Mouse (Mus musculus) MEL (cell line): ENCODE measurements at regions not wholly inside any gene's neighbourhood (a gene's known extent, or its start where the extent isn't known, plus 50 kb on each side); places are given as distances from the start of the nearest gene placed in this dataset.

ENCODE experiments used
- DNase-seq: peaks from one replicate; pipeline ENCODE4 v3.0.0; 2011; ENCODE audit warnings: low read depth, low spot score
- H3K27ac ChIP-seq: 2 replicates; pipeline ENCODE4 v1.5.1; 2012; ENCODE audit warnings: low read depth, mild to moderate bottlenecking, control low read depth, low read length, moderate library complexity; ENCODE audit not compliant: control insufficient read depth
- H3K27me3 ChIP-seq, 2 experiments: fragments of 150-350 bp in 1 of 2; sonication (generic) in 1 of 2; 2 replicates each; pipeline ENCODE4 v1.6.1; 2012; ENCODE audit warnings: low read length in 2 of 2, mild to moderate bottlenecking in 2 of 2, improper control_type of control experiment in 1 of 2, moderate library complexity in 1 of 2; ENCODE audit not compliant: insufficient read depth in 2 of 2, control insufficient read depth in 1 of 2
- H3K36me3 ChIP-seq, 2 experiments: 2 replicates each; pipeline ENCODE4 v1.6.1; 2012 to 2014; ENCODE audit warnings: low read length in 2 of 2, improper control_type of control experiment in 1 of 2, inconsistent platforms in 1 of 2, mild to moderate bottlenecking in 1 of 2; ENCODE audit not compliant: insufficient read depth in 2 of 2, control insufficient read depth in 1 of 2
- H3K4me1 ChIP-seq, 2 experiments: fragments of 150-350 bp in 1 of 2; sonication (generic) in 1 of 2; 2 replicates each; pipeline ENCODE4 v1.6.1; 2012; ENCODE audit warnings: low read length in 2 of 2, improper control_type of control experiment in 1 of 2, mild to moderate bottlenecking in 1 of 2; ENCODE audit not compliant: insufficient read depth in 2 of 2, control insufficient read depth in 1 of 2
- H3K4me3 ChIP-seq, 2 experiments: fragments of 150-350 bp in 1 of 2; sonication (generic) in 1 of 2; 2 replicates each; pipeline ENCODE4 v1.5.1; 2012; ENCODE audit warnings: low read depth in 2 of 2, low read length in 2 of 2, mild to moderate bottlenecking in 2 of 2, moderate library complexity in 2 of 2, control low read depth in 1 of 2, improper control_type of control experiment in 1 of 2; ENCODE audit not compliant: control insufficient read depth in 1 of 2, insufficient read depth in 1 of 2
- H3K79me2 ChIP-seq: 2 replicates; pipeline ENCODE4 v1.6.1; 2012; ENCODE audit warnings: mild to moderate bottlenecking, low read length, moderate library complexity; ENCODE audit not compliant: control insufficient read depth, poor library complexity, insufficient read depth
- H3K9ac ChIP-seq: 2 replicates; pipeline ENCODE4 v1.6.1; 2012; ENCODE audit warnings: low read depth, mild to moderate bottlenecking, control low read depth, low read length, moderate library complexity; ENCODE audit not compliant: control insufficient read depth, poor library complexity, severe bottlenecking
- H3K9me3 ChIP-seq: fragments of 150-350 bp; sonication (generic); replicated peaks from 2 replicates; pipeline ENCODE4 v1.6.1; 2012; ENCODE audit warnings: mild to moderate bottlenecking, low read length, improper control_type of control experiment, moderate library complexity; ENCODE audit not compliant: insufficient read depth
- CHD1 ChIP-seq: IDR thresholded peaks from 2 replicates; pipeline ENCODE4 v1.6.1; 2012; ENCODE audit warnings: low read depth, mild to moderate bottlenecking, inconsistent platforms, low read length, improper control_type of control experiment
- CHD2 ChIP-seq: IDR thresholded peaks from 2 replicates; pipeline ENCODE4 v1.6.1; 2011; ENCODE audit warnings: low read length, improper control_type of control experiment
- E2F4 ChIP-seq: IDR thresholded peaks from 2 replicates; pipeline ENCODE4 v1.6.1; 2011; ENCODE audit warnings: low read depth, low read length, improper control_type of control experiment, borderline replicate concordance
- ELF1 ChIP-seq: IDR thresholded peaks from 2 replicates; pipeline ENCODE4 v1.6.1; 2014; ENCODE audit warnings: low read depth, mild to moderate bottlenecking, inconsistent platforms, low read length, improper control_type of control experiment, moderate library complexity
- EP300 ChIP-seq, 2 experiments: IDR thresholded peaks; 2 replicates each; pipeline ENCODE4 v1.6.1; 2011; ENCODE audit warnings: improper control_type of control experiment in 2 of 2, low read length in 2 of 2, low read depth in 1 of 2, mild to moderate bottlenecking in 1 of 2
- HCFC1 ChIP-seq: IDR thresholded peaks from 2 replicates; pipeline ENCODE4 v1.6.1; 2012; ENCODE audit warnings: low read depth, mild to moderate bottlenecking, inconsistent platforms, low read length, improper control_type of control experiment, moderate library complexity
- MAZ ChIP-seq: IDR thresholded peaks from 2 replicates; pipeline ENCODE4 v1.6.1; 2012; ENCODE audit warnings: low read depth, mild to moderate bottlenecking, inconsistent platforms, low read length, improper control_type of control experiment
- MEF2A ChIP-seq: IDR thresholded peaks from 2 replicates; pipeline ENCODE4 v1.6.1; 2014; ENCODE audit warnings: low read depth, mild to moderate bottlenecking, inconsistent platforms, low read length, improper control_type of control experiment; ENCODE audit not compliant: poor library complexity, insufficient replicate concordance, severe bottlenecking; ENCODE audit errors: extremely low read depth
- MYB ChIP-seq: IDR thresholded peaks from 2 replicates; pipeline ENCODE4 v1.6.1; 2011; ENCODE audit warnings: mild to moderate bottlenecking, low read depth, low read length, improper control_type of control experiment
- MYC ChIP-seq: IDR thresholded peaks from 2 replicates; pipeline ENCODE4 v1.6.1; 2011; ENCODE audit warnings: low read depth, mild to moderate bottlenecking, low read length, improper control_type of control experiment, moderate library complexity
- NRF1 ChIP-seq: IDR thresholded peaks from 2 replicates; pipeline ENCODE4 v1.6.1; 2014; ENCODE audit warnings: low read depth, mild to moderate bottlenecking, inconsistent platforms, low read length, improper control_type of control experiment, moderate library complexity; ENCODE audit not compliant: poor library complexity, insufficient read depth, severe bottlenecking
- POLR2A ChIP-seq, 2 experiments: IDR thresholded peaks; 2 replicates each; pipeline ENCODE4 v1.6.1; 2011 to 2012; ENCODE audit warnings: low read length in 2 of 2, mild to moderate bottlenecking in 2 of 2, control low read depth in 1 of 2, improper control_type of control experiment in 1 of 2, low read depth in 1 of 2, moderate library complexity in 1 of 2; ENCODE audit not compliant: control insufficient read depth in 1 of 2, insufficient read depth in 1 of 2, poor library complexity in 1 of 2
- POLR2AphosphoS2 ChIP-seq: IDR thresholded peaks from 2 replicates; pipeline ENCODE4 v1.6.1; 2011; ENCODE audit warnings: low read length, improper control_type of control experiment
- RAD21 ChIP-seq: IDR thresholded peaks from 2 replicates; pipeline ENCODE4 v1.6.1; 2011; ENCODE audit warnings: mild to moderate bottlenecking, low read depth, low read length, improper control_type of control experiment
- SMC3 ChIP-seq: IDR thresholded peaks from 2 replicates; pipeline ENCODE4 v1.6.1; 2011; ENCODE audit warnings: low read depth, low read length, improper control_type of control experiment
- TAL1 ChIP-seq: IDR thresholded peaks from 2 replicates; pipeline ENCODE4 v1.6.1; 2012; ENCODE audit warnings: mild to moderate bottlenecking, inconsistent platforms, low read length, moderate library complexity, mixed read lengths
- TBP ChIP-seq: IDR thresholded peaks from 2 replicates; pipeline ENCODE4 v1.8.0; 2011; ENCODE audit warnings: low read depth, low read length, improper control_type of control experiment
- UBTF ChIP-seq: IDR thresholded peaks from 2 replicates; pipeline ENCODE4 v1.6.1; 2012; ENCODE audit warnings: low read depth, mild to moderate bottlenecking, inconsistent platforms, low read length, improper control_type of control experiment, moderate library complexity, borderline replicate concordance; ENCODE audit not compliant: insufficient read depth
- USF1 ChIP-seq: IDR thresholded peaks from 2 replicates; pipeline ENCODE4 v1.6.1; 2014; ENCODE audit warnings: low read depth, mild to moderate bottlenecking, inconsistent platforms, low read length, improper control_type of control experiment, moderate library complexity
- USF2 ChIP-seq, 2 experiments: IDR thresholded peaks; 2 replicates each; pipeline ENCODE4 v1.6.1; 2011 to 2012; ENCODE audit warnings: improper control_type of control experiment in 2 of 2, low read length in 2 of 2, borderline replicate concordance in 1 of 2, inconsistent platforms in 1 of 2, low read depth in 1 of 2, mild to moderate bottlenecking in 1 of 2; ENCODE audit not compliant: insufficient read depth in 1 of 2
- ZC3H11A ChIP-seq: IDR thresholded peaks from 2 replicates; pipeline ENCODE4 v1.6.1; 2012; ENCODE audit warnings: low read depth, mild to moderate bottlenecking, inconsistent platforms, low read length, improper control_type of control experiment
- ZKSCAN1 ChIP-seq: IDR thresholded peaks from 2 replicates; pipeline ENCODE4 v1.6.1; 2012; ENCODE audit warnings: low read depth, mild to moderate bottlenecking, inconsistent platforms, low read length, improper control_type of control experiment, moderate library complexity
- ZNF384 ChIP-seq: IDR thresholded peaks from 2 replicates; pipeline ENCODE4 v1.6.1; 2012; ENCODE audit warnings: low read depth, mild to moderate bottlenecking, inconsistent platforms, low read length, improper control_type of control experiment

DNA sequence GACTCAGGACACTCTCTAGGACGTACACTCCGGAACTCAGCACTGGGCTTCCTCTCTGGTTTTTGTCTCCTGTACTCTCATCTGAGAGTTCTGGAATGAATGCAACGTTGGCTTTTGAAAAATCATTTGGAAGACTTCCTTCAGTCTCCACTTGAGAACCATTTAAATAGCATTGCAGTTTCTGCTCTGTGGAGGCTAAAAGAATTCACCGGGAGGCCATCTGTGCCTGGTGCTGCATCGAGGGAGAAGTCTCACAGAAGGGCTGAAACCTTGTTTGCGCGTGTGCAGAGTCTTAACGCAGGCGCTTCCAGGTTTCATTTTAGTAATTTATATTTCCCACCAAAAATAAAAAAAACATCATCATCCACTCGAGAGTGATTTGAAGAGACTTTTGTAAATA, 620.3 kb downstream of the Pdcd6ip start:
- no peak overlapping the region for H3K4me3 ChIP-seq
- no peaks in the 10 kb centered on the region for H3K27me3 ChIP-seq
- TF ChIP-seq CHD2 = no peak
- no peak for TF ChIP-seq ZC3H11A
- TF ChIP-seq E2F4 = no peak
- no peak for TF ChIP-seq ZNF384
- TF ChIP-seq TAL1 = no peak
- no peak for TF ChIP-seq POLR2AphosphoS2
- no peak for TF ChIP-seq ELF1
- TF ChIP-seq NRF1 = no peak
- no peak for TF ChIP-seq MEF2A
- TF ChIP-seq MAZ = no peak

DNA sequence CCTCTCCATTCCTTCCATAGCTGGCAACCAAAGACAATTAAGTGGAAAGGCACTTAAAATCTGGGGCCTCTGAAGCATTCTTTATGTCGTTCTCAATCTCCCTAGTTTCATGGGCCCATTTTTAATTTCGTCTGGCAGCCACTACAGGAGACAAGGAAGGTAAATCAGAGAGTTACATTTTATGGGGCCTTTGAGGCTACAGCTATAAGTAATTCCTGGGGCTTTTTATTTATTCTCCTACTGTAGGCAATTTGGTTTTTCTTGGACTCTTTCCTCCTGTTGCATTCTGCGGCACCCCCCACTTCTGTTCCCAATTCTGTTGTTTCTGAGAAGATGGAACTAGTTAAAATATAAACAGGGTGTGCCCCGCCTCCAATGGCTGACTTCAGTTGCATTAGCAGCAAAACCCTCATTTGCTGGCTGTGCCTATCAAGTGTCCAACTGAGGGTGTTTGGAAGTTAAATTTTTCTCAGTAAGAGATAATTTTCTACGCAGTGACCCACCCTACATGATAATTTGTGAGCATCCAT, 622.7 kb downstream of the Pdcd6ip start:
- Histone ChIP-seq H3K4me1 (no peaks in the 10 kb centered on the region), H3K27me3 (no peaks in the 10 kb centered on the region), H3K79me2 (no peaks in the 10 kb centered on the region), H3K36me3 (no peaks in the 10 kb centered on the region), H3K27ac (no peak overlapping the region), H3K4me3 (no peak overlapping the region), H3K9ac (no peak overlapping the region), H3K9me3 (no peaks in the 10 kb centered on the region)
- TF ChIP-seq POLR2AphosphoS2 (no peak), UBTF (no peak), RAD21 (no peak), ZC3H11A (no peak), ZKSCAN1 (no peak), E2F4 (no peak), ELF1 (no peak), POLR2A (IDR thresholded peaks at IDR 0.05; ENCODE audit: control insufficient read depth in 1 of 2, insufficient read depth in 1 of 2, low read depth in 1 of 2, low read length in 2 of 2, poor library complexity in 1 of 2) (no peak), USF2 (IDR thresholded peaks at IDR 0.05; ENCODE audit: borderline replicate concordance in 1 of 2, insufficient read depth in 1 of 2, low read depth in 1 of 2, low read length in 2 of 2) (no peak), HCFC1 (no peak), MYB (no peak), MYC (no peak), SMC3 (no peak), CHD1 (no peak), MEF2A (no peak), EP300 (IDR thresholded peaks at IDR 0.05; ENCODE audit: low read depth in 1 of 2, low read length in 2 of 2) (no peak), USF1 (no peak), CHD2 (no peak), TBP (no peak)
- DNase-seq = no peak

More for the DNA sequence above, 620.3 kb downstream of the Pdcd6ip start:
- Histone ChIP-seq H3K27ac (no peak overlapping the region), H3K36me3 (no peaks in the 10 kb centered on the region), H3K9me3 (no peaks in the 10 kb centered on the region), H3K9ac (no peak overlapping the region), H3K79me2 (no peaks in the 10 kb centered on the region), H3K4me1 (no peaks in the 10 kb centered on the region)
- no peak for DNase-seq
